Mouse (Mus musculus) stomach, postnatal 0 days (tissue): ENCODE results near the gene Rps6ka4. TPM values are rescaled to one million over a fixed set of nuclear protein-coding genes. Genes with fewer than 3 reads are reported as not detected.
A peak's percentile ranks its signal among the peaks of the same experiment; 100 is the strongest.

Experiments
- ATAC-seq: fragments of 200-750 bp; cut with Nextera tagmentation; 2 replicates; pipeline ENCODE4 v1.8.0; 2017; ENCODE audit not compliant: low FRiP score, low TSS enrichment
- DNase-seq: peaks from one replicate; pipeline ENCODE4 v3.0.0-alpha.2; 2016; ENCODE audit warnings: low spot score
- H3K27ac ChIP-seq: fragments of 300-500 bp; sonication (generic); replicated peaks from 2 replicates; pipeline ENCODE4 v1.5.1; 2014; ENCODE audit warnings: mild to moderate bottlenecking, control low read depth
- H3K27me3 ChIP-seq: fragments of 300-500 bp; sonication (generic); 2 replicates; pipeline ENCODE4 v1.6.1; 2014; ENCODE audit warnings: low read length; ENCODE audit not compliant: control insufficient read depth, insufficient read depth
- H3K36me3 ChIP-seq: fragments of 300-500 bp; sonication (generic); 2 replicates; pipeline ENCODE4 v1.6.1; 2014; ENCODE audit warnings: low read length, mixed read lengths; ENCODE audit not compliant: control insufficient read depth, insufficient read depth
- H3K4me1 ChIP-seq: fragments of 300-500 bp; sonication (generic); replicated peaks from 2 replicates; pipeline ENCODE4 v1.6.1; 2014; ENCODE audit warnings: antibody characterized with exemption; ENCODE audit not compliant: control insufficient read depth, insufficient read depth
- H3K4me2 ChIP-seq: fragments of 300-500 bp; sonication (generic); replicated peaks from 2 replicates; pipeline ENCODE4 v1.6.1; 2014; ENCODE audit warnings: low read depth, mild to moderate bottlenecking, control low read depth, moderate library complexity
- H3K4me3 ChIP-seq: fragments of 300-500 bp; sonication (generic); 2 replicates; pipeline ENCODE4 v1.5.1; 2014; ENCODE audit warnings: low read depth, low read length, control low read depth
- H3K9ac ChIP-seq: fragments of 300-500 bp; sonication (generic); 2 replicates; pipeline ENCODE4 v1.6.1; 2014; ENCODE audit warnings: mild to moderate bottlenecking, low read length, control low read depth, mixed read lengths
- H3K9me3 ChIP-seq: fragments of 300-500 bp; sonication (generic); 2 replicates; pipeline ENCODE4 v1.6.1; 2016; ENCODE audit warnings: low read length; ENCODE audit not compliant: control insufficient read depth
- CTCF ChIP-seq: IDR thresholded peaks from 2 replicates; pipeline ENCODE4 v1.5.1; 2016; ENCODE audit warnings: antibody characterized with exemption, low read depth, mild to moderate bottlenecking, moderate library complexity
- EP300 ChIP-seq: optimal IDR thresholded peaks from 2 replicates; pipeline ENCODE3; 2016; ENCODE audit warnings: antibody characterized with exemption
- WGBS: fragments of 180-500 bp; shearing (Covaris S2); extraction: QIAGEN DNeasy Blood & Tissue Kit; methylation state at CpG from one replicate; pipeline ENCODE4 v1.1.7; 2014; 5-methylcytosine and 5-hydroxymethylcytosine counted together
- polyA plus RNA-seq: library from polyadenylated mRNA; unstranded; fragments of >200 nt; fragmentation: Nextera tagmentation; extraction: Ambion mirVana; gene quantifications from 2 replicates; pipeline ENCODE4 v1.2.1, GENCODE M21; 2015

The Rps6ka4 gene
- polyA plus RNA-seq, result 34.7 and 34.9 TPM in 2 replicates

- TF ChIP-seq EP300 (no peak), CTCF (no peak; the same call in 1 of the 2 replicates)
- Histone ChIP-seq H3K9ac (peak within 1 kb of the TSS; percentile 80), H3K36me3 (peaks cover 8% of the 10 kb centered on the region; the same call in 1 of the 2 replicates), H3K4me2 (peak within 1 kb of the TSS; percentile 97), H3K4me3 (peak within 1 kb of the TSS; percentile 81), H3K4me1 (no peaks in the 10 kb centered on the region; the same call in 1 of the 2 replicates), H3K27ac (peak within 1 kb of the TSS; percentile 30), H3K27me3 (no peaks in the 10 kb centered on the region), H3K9me3 (no peaks in the 10 kb centered on the region)
- DNase-seq, result peak; percentile 81
- ATAC-seq, result peak; percentile 90
- under 1% methylated on average over 32 of the region's 44 CpGs for WGBS
Observed at GRCm38 (mm10) chr19:6840475-6841291, at the start of gene Rps6ka4. TSS of gene Rps6ka4 (minus strand) at chr19:6840636.

GRCm38 (mm10) chr19:6877965-6878364 lies 37.5 kb upstream of the Rps6ka4 start:
- ATAC-seq, result no peak
- WGBS, result 82% methylated on average over 4 of the region's 4 CpGs

GRCm38 (mm10) chr19:6876799-6877198 lies 36.4 kb upstream of the Rps6ka4 start:
- Histone ChIP-seq H3K27me3 (no peaks in the 10 kb centered on the region), H3K9me3 (no peaks in the 10 kb centered on the region), H3K4me1 (no peaks in the 10 kb centered on the region), H3K4me2 (no peak overlapping the region), H3K36me3 (no peaks in the 10 kb centered on the region), H3K27ac (no peak overlapping the region), H3K4me3 (no peak overlapping the region), H3K9ac (no peak overlapping the region)
- DNase-seq, result no peak
- TF ChIP-seq CTCF, result no peak
- no peak for TF ChIP-seq EP300
- peak; percentile 21; the same call in 1 of the 2 replicates for ATAC-seq

More at GRCm38 (mm10) chr19:6877965-6878364, 37.5 kb upstream of the Rps6ka4 start:
- no peak overlapping the region for H3K27ac ChIP-seq
- H3K4me2 ChIP-seq, result no peak overlapping the region
- no peaks in the 10 kb centered on the region for H3K36me3 ChIP-seq
- no peak for DNase-seq
- TF ChIP-seq EP300, result no peak
- TF ChIP-seq CTCF, result no peak
- H3K27me3 ChIP-seq, result no peaks in the 10 kb centered on the region
- H3K4me3 ChIP-seq, result no peak overlapping the region
- H3K4me1 ChIP-seq, result no peaks in the 10 kb centered on the region
- no peaks in the 10 kb centered on the region for H3K9me3 ChIP-seq
- H3K9ac ChIP-seq, result no peak overlapping the region

- WGBS, result 78% methylated on average over 6 of the region's 6 CpGs
- DNase-seq (no peak), ATAC-seq (no peak)
- no peak overlapping the region for H3K4me3 ChIP-seq
- no peaks in the 10 kb centered on the region for H3K36me3 ChIP-seq
- no peak overlapping the region for H3K27ac ChIP-seq
- no peaks in the 10 kb centered on the region for H3K9me3 ChIP-seq
- no peaks in the 10 kb centered on the region for H3K4me1 ChIP-seq
- no peak overlapping the region for H3K4me2 ChIP-seq
- no peaks in the 10 kb centered on the region for H3K27me3 ChIP-seq
- H3K9ac ChIP-seq, result no peak overlapping the region
- no peak for TF ChIP-seq CTCF
- TF ChIP-seq EP300, result no peak
Observed at GRCm38 (mm10) chr19:6875834-6876233, 35.4 kb upstream of the Rps6ka4 start.

GRCm38 (mm10) chr19:6874257-6874656 lies 33.8 kb upstream of the Rps6ka4 start:
- H3K27ac ChIP-seq, result no peak overlapping the region

GRCm38 (mm10) chr19:6872701-6873100 lies 32.3 kb upstream of the Rps6ka4 start:
- DNase-seq, result no peak
- Histone ChIP-seq H3K4me1 (no peaks in the 10 kb centered on the region), H3K9me3 (no peaks in the 10 kb centered on the region), H3K27me3 (no peaks in the 10 kb centered on the region), H3K36me3 (no peaks in the 10 kb centered on the region), H3K9ac (no peak overlapping the region), H3K4me3 (no peak overlapping the region), H3K4me2 (no peak overlapping the region), H3K27ac (no peak overlapping the region)
- no peak for ATAC-seq
- 72% methylated on average over 3 of the region's 3 CpGs for WGBS
- TF ChIP-seq CTCF (no peak), EP300 (no peak)

More at GRCm38 (mm10) chr19:6874257-6874656, 33.8 kb upstream of the Rps6ka4 start:
- H3K4me1 ChIP-seq, result no peaks in the 10 kb centered on the region
- H3K27me3 ChIP-seq, result no peaks in the 10 kb centered on the region
- no peaks in the 10 kb centered on the region for H3K9me3 ChIP-seq
- H3K4me2 ChIP-seq, result no peak overlapping the region
- no peak overlapping the region for H3K4me3 ChIP-seq
- TF ChIP-seq CTCF (no peak), EP300 (no peak)
- no peaks in the 10 kb centered on the region for H3K36me3 ChIP-seq
- no peak overlapping the region for H3K9ac ChIP-seq
- DNase-seq (no peak), ATAC-seq (no peak)
- 77% methylated on average over 1 of the region's 1 CpGs for WGBS
